Mouse (Mus musculus) forebrain, embryonic 14.5 days (tissue): ENCODE data around the gene Vmn2r88. TPM values are rescaled to one million over a fixed set of nuclear protein-coding genes. Genes with fewer than 3 reads are reported as not detected.
"Not testable (repeated sequence)": the region's sequence is repeated elsewhere in the genome, so short reads cannot be mapped to it uniquely, and the experiment has no call there.

Experiments used
- ATAC-seq: fragments of 200-750 bp; cut with Nextera tagmentation; 2 replicates; pipeline ENCODE4 v1.8.0; 2017; ENCODE audit warnings: mild to moderate bottlenecking, moderate library complexity
- DNase-seq: peaks from one replicate; pipeline ENCODE4 v3.0.0-alpha.2; 2015; ENCODE audit warnings: low spot score
- H3K27ac ChIP-seq: fragments of 300-500 bp; sonication (generic); 2 replicates; pipeline ENCODE4 v1.5.1; 2014; ENCODE audit warnings: low read depth, mild to moderate bottlenecking, control low read depth, low read length, moderate library complexity
- H3K27me3 ChIP-seq: fragments of 300-500 bp; sonication (generic); replicated peaks from 2 replicates; pipeline ENCODE4 v1.6.1; 2014; ENCODE audit warnings: low read length, control low read depth, mixed read lengths; ENCODE audit not compliant: control insufficient read depth, insufficient read depth
- H3K36me3 ChIP-seq: fragments of 300-500 bp; sonication (generic); 2 replicates; pipeline ENCODE4 v1.6.1; 2014; ENCODE audit warnings: low read length, control low read depth; ENCODE audit not compliant: control insufficient read depth, insufficient read depth
- H3K4me1 ChIP-seq: fragments of 300-500 bp; sonication (generic); 2 replicates; pipeline ENCODE4 v1.6.1; 2014; ENCODE audit warnings: antibody characterized with exemption, low read length, control low read depth; ENCODE audit not compliant: control insufficient read depth, insufficient read depth
- H3K4me2 ChIP-seq: fragments of 300-500 bp; sonication (generic); 2 replicates; pipeline ENCODE4 v1.6.1; 2014; ENCODE audit warnings: mild to moderate bottlenecking, control low read depth, low read length
- H3K4me3 ChIP-seq: fragments of 300-500 bp; sonication (generic); 2 replicates; pipeline ENCODE4 v1.5.1; 2014; ENCODE audit warnings: low read depth, low read length, control low read depth
- H3K9ac ChIP-seq: fragments of 300-500 bp; sonication (generic); 2 replicates; pipeline ENCODE4 v1.6.1; 2014; ENCODE audit warnings: mild to moderate bottlenecking, low read length, control low read depth, moderate library complexity
- H3K9me3 ChIP-seq: fragments of 300-500 bp; sonication (generic); replicated peaks from 2 replicates; pipeline ENCODE4 v1.6.1; 2016; ENCODE audit warnings: low read length, control low read depth, mixed read lengths; ENCODE audit not compliant: control insufficient read depth
- WGBS: fragments of 180-500 bp; shearing (Covaris S2); extraction: QIAGEN DNeasy Blood & Tissue Kit; methylation state at CpG from one replicate; pipeline ENCODE4 v1.1.7; 2014; 5-methylcytosine and 5-hydroxymethylcytosine counted together
- polyA plus RNA-seq: library from polyadenylated mRNA; unstranded; fragments of >200 nt; fragmentation: Nextera tagmentation; extraction: Ambion mirVana; gene quantifications from 2 replicates; pipeline ENCODE4 v1.2.1, GENCODE M21; 2014

The Vmn2r88 gene
- polyA plus RNA-seq = not detected in 2 replicates

GRCm38 (mm10) chr14:51410520-51410919 is at the start of gene Vmn2r88:
Gene Vmn2r88, plus strand, starts transcription at chr14:51410820.
- DNase-seq = no peak
- no peaks in the 10 kb centered on the region for H3K4me1 ChIP-seq
- H3K4me2 ChIP-seq = no peak within 1 kb of the TSS
- no peaks in the 10 kb centered on the region for H3K27me3 ChIP-seq
- 87% methylated on average over 1 of the region's 1 CpGs for WGBS
- H3K9ac ChIP-seq = no peak within 1 kb of the TSS
- ATAC-seq = no peak
- no peak within 1 kb of the TSS for H3K4me3 ChIP-seq
- no peaks in the 10 kb centered on the region for H3K36me3 ChIP-seq
- H3K27ac ChIP-seq = no peak within 1 kb of the TSS
- no peaks in the 10 kb centered on the region for H3K9me3 ChIP-seq

DNA sequence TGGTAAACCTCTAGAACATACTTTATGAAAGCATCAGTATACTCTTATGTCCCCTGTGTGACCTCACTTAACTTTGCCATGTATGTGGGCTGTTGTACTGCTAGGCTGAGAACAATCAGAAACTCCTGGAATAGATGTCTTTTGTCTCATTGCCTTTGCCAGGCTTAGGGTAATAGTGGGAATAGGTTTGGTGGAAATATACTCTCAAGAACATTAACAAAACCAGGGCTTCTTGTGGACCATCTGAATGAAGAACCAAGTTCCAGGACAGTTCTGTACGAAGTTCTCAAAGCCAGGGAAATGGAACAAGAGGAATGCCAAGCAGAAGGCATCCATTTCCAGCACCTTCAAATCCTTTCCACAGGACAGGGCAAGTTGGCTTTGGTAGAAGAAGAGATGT is 49.2 kb upstream of the Vmn2r88 start, which contains the start of gene Gm7247:
Gene Gm7247, plus strand, starts transcription at position 301 of the 400 bp plus-strand sequence.
- Histone ChIP-seq H3K4me2 (no peak within 1 kb of the TSS), H3K9ac (no peak within 1 kb of the TSS), H3K4me3 (no peak within 1 kb of the TSS), H3K27ac (no peak within 1 kb of the TSS), H3K36me3 (no peaks in the 10 kb centered on the region), H3K9me3 (no peaks in the 10 kb centered on the region), H3K4me1 (no peaks in the 10 kb centered on the region), H3K27me3 (no peaks in the 10 kb centered on the region)
- no peak for DNase-seq
- WGBS = 89% methylated on average over 1 of the region's 1 CpGs
- ATAC-seq = no peak

DNA sequence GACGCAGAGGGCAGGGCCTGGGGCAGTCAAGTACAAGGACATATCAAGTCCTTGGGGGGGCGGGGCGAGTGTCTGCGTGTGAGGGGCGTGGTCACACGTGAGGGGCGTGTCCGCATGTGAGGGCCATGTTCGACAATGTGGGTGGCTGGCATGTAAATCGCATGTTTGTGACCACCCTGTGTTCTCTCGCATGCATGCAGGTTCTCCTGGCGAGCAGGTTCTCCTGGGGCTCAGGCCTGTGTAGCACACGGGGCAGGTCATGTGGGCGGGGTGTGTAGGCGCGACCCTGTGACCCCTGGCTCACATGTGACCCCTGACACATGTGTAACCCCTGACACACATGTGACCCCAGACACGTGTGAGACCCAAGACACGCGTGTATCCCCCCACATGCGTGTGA is 27.8 kb upstream of the Vmn2r88 start:
- Histone ChIP-seq H3K4me2 (no peak overlapping the region), H3K4me3 (no peak overlapping the region), H3K36me3 (no peaks in the 10 kb centered on the region), H3K9ac (no peak overlapping the region), H3K9me3 (peaks cover 10% of the 10 kb centered on the region), H3K4me1 (no peaks in the 10 kb centered on the region), H3K27ac (no peak overlapping the region), H3K27me3 (no peaks in the 10 kb centered on the region)
- no peak for DNase-seq
- WGBS = 96% methylated on average over 20 of the region's 20 CpGs
- no peak for ATAC-seq

DNA sequence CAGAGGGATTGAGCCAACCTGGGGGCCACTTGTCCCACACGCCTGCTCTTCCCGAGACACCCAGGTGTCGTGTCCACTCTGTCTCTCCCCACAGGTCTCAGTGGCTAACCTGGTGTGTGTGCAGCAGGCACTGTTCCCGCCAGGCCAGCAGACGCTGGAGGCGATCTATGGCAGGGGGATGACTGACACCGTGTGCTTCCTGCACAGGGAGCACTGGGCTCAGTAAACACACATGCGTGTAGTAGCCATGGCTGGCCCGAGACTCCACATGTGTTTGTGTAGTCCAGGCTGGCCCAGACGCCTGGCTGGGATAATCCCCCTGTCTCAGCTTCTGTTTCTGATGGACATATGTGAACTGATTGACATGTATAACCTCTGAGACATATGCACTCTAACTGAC is 26.3 kb upstream of the Vmn2r88 start:
- Histone ChIP-seq H3K4me1 (no peaks in the 10 kb centered on the region), H3K27ac (no peak overlapping the region), H3K9me3 (peaks cover 10% of the 10 kb centered on the region), H3K27me3 (no peaks in the 10 kb centered on the region), H3K9ac (no peak overlapping the region), H3K36me3 (no peaks in the 10 kb centered on the region), H3K4me2 (no peak overlapping the region), H3K4me3 (no peak overlapping the region)
- 97% methylated on average over 10 of the region's 10 CpGs for WGBS
- DNase-seq (no peak), ATAC-seq (no peak)

DNA sequence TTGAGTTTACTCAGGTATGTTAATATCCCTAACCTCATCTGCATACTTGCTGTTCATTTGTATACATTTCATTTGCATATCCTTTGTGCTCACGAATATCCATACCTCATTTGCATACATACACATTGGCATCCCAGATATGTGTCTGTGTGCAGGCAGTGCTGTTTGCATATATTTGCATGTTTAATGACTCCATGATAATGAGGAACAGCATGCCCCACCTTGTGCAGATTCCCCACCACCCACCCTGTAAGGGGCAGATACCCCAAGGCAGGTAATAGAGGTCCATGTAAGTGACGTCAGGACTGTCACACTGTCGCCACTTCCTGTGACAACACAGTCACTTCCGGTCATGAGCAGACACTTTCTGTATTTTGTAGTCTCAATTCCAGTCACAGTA is 24.9 kb upstream of the Vmn2r88 start:
- DNase-seq = peak; percentile 80
- WGBS = 60% methylated on average over 4 of the region's 4 CpGs
- peak; percentile 94 for ATAC-seq
- Histone ChIP-seq H3K27me3 (no peaks in the 10 kb centered on the region), H3K36me3 (no peaks in the 10 kb centered on the region), H3K4me3 (no peak overlapping the region), H3K4me1 (no peaks in the 10 kb centered on the region), H3K9me3 (peaks cover 10% of the 10 kb centered on the region), H3K27ac (no peak overlapping the region), H3K4me2 (no peak overlapping the region), H3K9ac (no peak overlapping the region)

DNA sequence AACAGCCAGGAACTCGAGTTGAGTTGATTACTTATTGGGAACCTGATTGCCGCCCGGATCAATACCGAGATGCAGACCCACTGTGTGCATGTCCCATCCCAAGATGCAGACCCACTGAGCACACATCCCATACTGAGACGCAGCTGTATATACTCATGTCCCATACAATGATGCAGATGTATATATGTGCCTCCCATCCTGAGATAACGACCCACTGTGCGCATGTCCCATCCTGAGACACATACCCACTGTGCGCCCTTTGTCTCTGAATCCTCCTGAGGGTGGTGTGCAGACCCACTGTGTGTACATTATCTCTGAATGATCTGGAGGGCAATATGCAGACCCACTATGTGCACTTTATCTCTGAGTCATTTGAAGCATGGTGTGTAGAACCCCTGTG is 22.9 kb upstream of the Vmn2r88 start:
- Histone ChIP-seq H3K4me1 (no peaks in the 10 kb centered on the region), H3K36me3 (no peaks in the 10 kb centered on the region), H3K4me2 (no peak overlapping the region), H3K4me3 (no peak overlapping the region), H3K27ac (no peak overlapping the region), H3K9me3 (peaks cover 8% of the 10 kb centered on the region), H3K27me3 (no peaks in the 10 kb centered on the region), H3K9ac (no peak overlapping the region)
- ATAC-seq (no peak), DNase-seq (no peak)
- WGBS = 95% methylated on average over 8 of the region's 8 CpGs

- Histone ChIP-seq H3K4me1 (no peaks in the 10 kb centered on the region), H3K9me3 (peaks cover 8% of the 10 kb centered on the region), H3K9ac (no peak overlapping the region), H3K4me2 (no peak overlapping the region), H3K4me3 (no peak overlapping the region), H3K27me3 (no peaks in the 10 kb centered on the region), H3K36me3 (no peaks in the 10 kb centered on the region), H3K27ac (no peak overlapping the region)
- DNase-seq = no peak
- 97% methylated on average over 9 of the region's 9 CpGs for WGBS
- no peak for ATAC-seq
Measured at GRCm38 (mm10) chr14:51388222-51388621, 22.4 kb upstream of the Vmn2r88 start.

GRCm38 (mm10) chr14:51423885-51424284 is 13.3 kb downstream of the Vmn2r88 start:
- Histone ChIP-seq H3K27me3 (no peaks in the 10 kb centered on the region), H3K4me1 (no peaks in the 10 kb centered on the region), H3K4me2 (no peak overlapping the region), H3K27ac (no peak overlapping the region), H3K36me3 (no peaks in the 10 kb centered on the region), H3K9ac (no peak overlapping the region), H3K4me3 (no peak overlapping the region), H3K9me3 (no peaks in the 10 kb centered on the region)
- WGBS = 65% methylated on average over 2 of the region's 2 CpGs
- no peak for DNase-seq
- no peak for ATAC-seq

DNA sequence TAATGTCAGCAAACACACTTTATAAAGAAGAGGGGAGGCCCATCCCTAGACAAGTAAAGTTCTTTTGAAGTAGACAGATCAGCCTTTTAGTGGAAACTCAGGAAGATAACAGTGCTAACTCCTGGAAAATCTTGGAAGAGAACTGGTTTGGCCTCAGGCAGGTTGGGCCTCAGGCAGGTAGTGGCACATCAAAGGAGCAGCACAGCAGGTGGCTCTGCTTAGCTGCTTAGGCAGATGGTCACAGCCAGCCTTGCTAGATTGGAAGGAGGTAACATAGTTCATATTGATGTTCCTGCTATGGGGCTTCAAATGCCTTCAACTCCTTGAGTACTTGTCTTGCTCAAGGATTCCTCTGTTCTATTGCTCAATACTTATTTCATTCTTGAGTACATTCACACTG is 19.5 kb downstream of the Vmn2r88 start:
- not testable (repeated sequence) for ATAC-seq, H3K4me2 ChIP-seq, H3K27ac ChIP-seq, H3K36me3 ChIP-seq, H3K27me3 ChIP-seq, H3K9me3 ChIP-seq, H3K9ac ChIP-seq, DNase-seq, H3K4me1 ChIP-seq, H3K4me3 ChIP-seq
